Mouse (Mus musculus) embryonic fibroblast, embryonic 13.5 days (primary cell): ENCODE measurements around the gene Mesp2. TPM values are rescaled to one million over a fixed set of nuclear protein-coding genes. Genes with fewer than 3 reads are reported as not detected.

ENCODE experiments used
- H3K27ac ChIP-seq: 2 replicates; pipeline ENCODE4 v1.5.1; 2012; ENCODE audit warnings: low read length, control low read depth, inconsistent platforms; ENCODE audit not compliant: insufficient read depth
- H3K4me1 ChIP-seq: 2 replicates; pipeline ENCODE4 v1.6.1; 2011; ENCODE audit warnings: low read length; ENCODE audit not compliant: control insufficient read depth, insufficient read depth
- H3K4me3 ChIP-seq: 2 replicates; pipeline ENCODE4 v1.5.1; 2011; ENCODE audit warnings: mild to moderate bottlenecking, control low read depth, low read length; ENCODE audit not compliant: insufficient read depth
- CTCF ChIP-seq: IDR thresholded peaks from 2 replicates; pipeline ENCODE4 v1.5.1; 2011; ENCODE audit warnings: mild to moderate bottlenecking, control low read depth, low read length, moderate library complexity, borderline replicate concordance; ENCODE audit not compliant: insufficient read depth
- POLR2A ChIP-seq: IDR thresholded peaks from 2 replicates; pipeline ENCODE4 v1.6.1; 2011; ENCODE audit warnings: low read depth, mild to moderate bottlenecking, control low read depth, low read length, moderate library complexity
- polyA plus RNA-seq: library from polyadenylated mRNA; stranded (reverse); fragments of >200 nt; gene quantifications from 2 replicates; pipeline ENCODE4 v1.2.4, GENCODE M21; 2011; ENCODE audit warnings: low read depth; ENCODE audit not compliant: missing spikeins, insufficient read length

Gene Mesp2
- polyA plus RNA-seq, 1 experiment, result not detected

DNA sequence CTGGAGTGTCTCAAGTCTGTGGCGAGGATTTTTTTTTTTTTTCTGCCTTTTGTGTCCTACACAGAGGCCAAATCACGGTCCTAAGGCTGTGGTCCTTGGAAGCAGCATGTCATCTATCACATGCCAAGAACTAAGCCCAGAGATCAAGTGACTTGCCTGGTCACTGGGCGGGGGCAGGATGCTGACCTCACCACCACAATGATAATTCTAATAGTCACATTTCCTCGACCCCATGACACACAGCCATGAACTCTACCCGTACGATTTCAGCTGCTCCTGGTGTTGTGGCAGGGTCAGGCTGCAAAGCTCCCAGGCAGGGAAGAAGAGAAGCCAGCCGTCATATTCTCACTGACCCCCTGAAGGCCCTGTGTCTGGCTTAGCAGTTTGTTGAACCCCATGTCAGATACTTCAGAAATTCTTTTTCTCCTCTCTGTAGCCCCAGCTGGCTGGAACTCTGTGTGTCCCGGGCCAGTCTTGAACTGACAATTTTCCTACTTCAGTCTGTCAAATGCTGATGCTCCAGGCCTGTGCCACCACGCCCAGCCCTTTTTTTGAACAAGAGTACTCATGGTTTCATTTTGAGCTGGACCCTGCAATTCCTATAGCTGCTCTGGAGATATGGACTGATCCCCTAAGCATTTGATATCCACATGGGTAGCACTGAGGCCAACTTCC lies 48.6 kb downstream of the Mesp2 start:
- no peak overlapping the region for H3K27ac ChIP-seq
- H3K4me3 ChIP-seq, result no peak overlapping the region
- TF ChIP-seq POLR2A (no peak), CTCF (no peak)
- no peaks in the 10 kb centered on the region for H3K4me1 ChIP-seq

DNA sequence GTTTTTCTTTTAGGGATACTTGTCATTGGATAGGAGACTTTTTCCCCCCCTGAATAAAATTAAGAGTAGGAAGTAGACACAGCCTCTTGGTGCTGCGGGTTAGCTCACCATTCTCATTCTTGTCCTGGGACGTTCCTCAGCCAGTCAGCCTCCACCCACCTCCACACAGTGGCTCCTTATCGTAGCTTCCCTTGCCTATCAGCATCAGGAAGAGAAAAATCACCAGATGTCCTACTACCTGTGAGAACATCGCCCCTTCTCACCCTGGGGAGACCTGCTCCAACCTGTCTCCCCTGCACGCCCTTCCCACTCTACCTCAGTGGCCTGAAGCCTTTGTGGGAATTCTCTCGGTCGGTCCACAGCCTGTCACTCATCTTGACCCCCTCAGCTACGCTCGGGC lies 50.3 kb downstream of the Mesp2 start, which contains the start of gene Anpep:
TSS of gene Anpep (minus strand) at position 249 of the 400 bp plus-strand sequence.
- H3K4me1 ChIP-seq, result no peaks in the 10 kb centered on the region
- no peak within 1 kb of the TSS for H3K27ac ChIP-seq
- H3K4me3 ChIP-seq, result no peak within 1 kb of the TSS
- no peak for TF ChIP-seq CTCF
- TF ChIP-seq POLR2A, result no peak

DNA sequence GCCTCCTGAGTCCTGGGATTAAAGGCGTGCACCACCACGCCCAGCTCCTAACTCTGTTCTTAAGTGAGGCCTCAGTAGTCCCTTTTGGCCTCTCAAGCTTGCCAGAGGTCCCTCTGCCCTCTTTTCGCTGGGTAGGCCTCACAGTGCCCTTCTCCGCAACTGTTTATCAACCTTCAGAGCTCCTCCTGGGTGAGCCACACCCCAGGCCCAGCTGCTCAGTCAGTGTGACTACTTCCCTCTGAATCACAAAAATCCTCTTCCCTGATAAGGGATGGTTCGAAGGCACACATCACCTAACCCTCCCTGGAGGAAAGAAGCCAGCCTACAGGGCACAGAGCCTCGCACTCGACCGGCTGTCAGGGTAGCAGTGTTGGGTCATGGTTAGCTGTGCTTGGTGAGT lies 51.3 kb downstream of the Mesp2 start:
- no peak overlapping the region for H3K27ac ChIP-seq
- no peak overlapping the region for H3K4me3 ChIP-seq
- TF ChIP-seq CTCF, result no peak
- no peak for TF ChIP-seq POLR2A
- H3K4me1 ChIP-seq, result no peaks in the 10 kb centered on the region

Other genes with a start within 250 kb of the Mesp2 start
- gene Rhcg, start 193.1 kb upstream of the Mesp2 start, polyA plus RNA-seq, result not detected in 2 replicates
- 5.5 and 7.3 TPM in 2 replicates for gene Ticrr, start 150.5 kb upstream of the Mesp2 start, polyA plus RNA-seq
- gene Kif7, start 95.0 kb upstream of the Mesp2 start, polyA plus RNA-seq, result 3.5 and 5.3 TPM in 2 replicates
- 0.23 TPM in 1 of 2 replicates, not detected in the other for gene Plin1, start 77.8 kb upstream of the Mesp2 start, polyA plus RNA-seq
- gene Pex11a, start 67.6 kb upstream of the Mesp2 start, polyA plus RNA-seq, result 3.2 and 7.3 TPM in 2 replicates
- gene Wdr93, start 67.6 kb upstream of the Mesp2 start, polyA plus RNA-seq, result not detected in 2 replicates
- gene Mesp1, start 16.9 kb upstream of the Mesp2 start, polyA plus RNA-seq, result not detected in 2 replicates
- gene Anpep, start 50.3 kb downstream of the Mesp2 start, polyA plus RNA-seq, result 38.2 and 41.0 TPM in 2 replicates
- 26.4 and 31.6 TPM in 2 replicates for gene Ap3s2, start 109.9 kb downstream of the Mesp2 start, polyA plus RNA-seq
- gene Arpin, start 124.6 kb downstream of the Mesp2 start, polyA plus RNA-seq, result 31.1 and 43.8 TPM in 2 replicates
- gene Zfp710, start 214.1 kb downstream of the Mesp2 start, polyA plus RNA-seq, result 7.7 and 8.7 TPM in 2 replicates